Mouse (Mus musculus): Measurements from ENCODE around the gene Ykt6. TPM values are rescaled to one million over a fixed set of nuclear protein-coding genes. Genes with fewer than 3 reads are reported as not detected.

Ykt6 gene
- polyA plus RNA-seq (2016; fragmentation: Nextera tagmentation; extraction: Ambion mirVana) = 52.8 and 57.9 TPM in 2 replicates

GRCm38 (mm10) chr11:5955546-5956276 lies at the start of gene Ykt6:
Gene Ykt6 (plus strand): TSS chr11:5955693.
- under 1% methylated on average over 71 of the region's 71 CpGs for WGBS
- peak within 1 kb of the TSS; percentile 84 for H3K9ac ChIP-seq (replicated peaks)
- H3K36me3 ChIP-seq = peaks cover 25% of the 10 kb centered on the region
- H3K4me2 ChIP-seq = peak within 1 kb of the TSS; percentile 82
- H3K4me1 ChIP-seq (replicated peaks) = peaks cover 17% of the 10 kb centered on the region
- no peaks in the 10 kb centered on the region for H3K9me3 ChIP-seq
- H3K27ac ChIP-seq = peak within 1 kb of the TSS; percentile 94
- H3K4me3 ChIP-seq (replicated peaks) = peak within 1 kb of the TSS; percentile 91
- ATAC-seq (ENCODE audit: insufficient number of reproducible peaks, insufficient read depth, low FRiP score, low TSS enrichment, low read depth) = peak; percentile 91
- H3K27me3 ChIP-seq = no peaks in the 10 kb centered on the region

- H3K27ac ChIP-seq = no peak overlapping the region
- WGBS = 80% methylated on average over 10 of the region's 10 CpGs
- ATAC-seq (ENCODE audit: insufficient number of reproducible peaks, insufficient read depth, low FRiP score, low TSS enrichment, low read depth) = no peak
Observed at GRCm38 (mm10) chr11:5905778-5906518, 49.5 kb upstream of the Ykt6 start.

DNA sequence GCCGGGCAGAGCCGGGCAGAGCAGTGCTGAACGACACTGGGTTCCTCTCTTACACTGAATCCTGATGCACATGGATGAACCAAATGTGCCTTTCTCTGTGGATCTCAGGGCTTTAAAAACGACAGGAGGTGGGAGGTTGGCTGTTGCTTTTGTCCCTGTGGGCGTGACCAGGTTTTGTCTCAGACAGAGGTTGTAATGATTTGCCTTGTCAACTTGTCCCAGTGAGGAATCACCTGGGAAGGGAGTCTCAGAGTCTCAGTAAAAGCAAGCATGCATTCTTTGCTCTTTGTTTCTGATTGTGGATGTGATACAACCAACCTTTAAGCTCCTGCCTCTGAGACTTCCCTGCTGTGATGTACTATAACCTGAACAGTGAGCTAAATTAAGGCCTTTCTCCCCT lies 48.4 kb upstream of the Ykt6 start:
- H3K36me3 ChIP-seq = no peaks in the 10 kb centered on the region
- H3K9me3 ChIP-seq = no peaks in the 10 kb centered on the region
- WGBS = 66% methylated on average over 5 of the region's 5 CpGs

More at GRCm38 (mm10) chr11:5905778-5906518, 49.5 kb upstream of the Ykt6 start:
- Histone ChIP-seq H3K4me3 (replicated peaks) (no peak overlapping the region), H3K36me3 (no peaks in the 10 kb centered on the region), H3K4me1 (replicated peaks) (peaks cover 20% of the 10 kb centered on the region), H3K4me2 (no peak overlapping the region), H3K9me3 (no peaks in the 10 kb centered on the region), H3K9ac (replicated peaks) (no peak overlapping the region), H3K27me3 (peaks cover 18% of the 10 kb centered on the region; the same call in 1 of the 2 replicates)

GRCm38 (mm10) chr11:5908642-5909041 lies 46.9 kb upstream of the Ykt6 start:
- no peak overlapping the region for H3K9ac ChIP-seq (replicated peaks)
- H3K4me3 ChIP-seq (replicated peaks) = no peak overlapping the region
- no peaks in the 10 kb centered on the region; the same call in 1 of the 2 replicates for H3K4me1 ChIP-seq (replicated peaks)
- H3K9me3 ChIP-seq = no peaks in the 10 kb centered on the region
- 81% methylated on average over 4 of the region's 4 CpGs for WGBS
- no peak overlapping the region for H3K4me2 ChIP-seq
- H3K27ac ChIP-seq = no peak overlapping the region
- no peaks in the 10 kb centered on the region for H3K27me3 ChIP-seq
- no peak for ATAC-seq (ENCODE audit: insufficient number of reproducible peaks, insufficient read depth, low FRiP score, low TSS enrichment, low read depth)
- no peaks in the 10 kb centered on the region for H3K36me3 ChIP-seq

More for the DNA sequence above, 48.4 kb upstream of the Ykt6 start:
- no peak overlapping the region for H3K9ac ChIP-seq (replicated peaks)
- H3K27ac ChIP-seq = no peak overlapping the region
- ATAC-seq (ENCODE audit: insufficient number of reproducible peaks, insufficient read depth, low FRiP score, low TSS enrichment, low read depth) = no peak
- H3K27me3 ChIP-seq = peaks cover 10% of the 10 kb centered on the region; the same call in 1 of the 2 replicates
- H3K4me3 ChIP-seq (replicated peaks) = no peak overlapping the region
- no peak overlapping the region for H3K4me2 ChIP-seq
- peaks cover 9% of the 10 kb centered on the region for H3K4me1 ChIP-seq (replicated peaks)

DNA sequence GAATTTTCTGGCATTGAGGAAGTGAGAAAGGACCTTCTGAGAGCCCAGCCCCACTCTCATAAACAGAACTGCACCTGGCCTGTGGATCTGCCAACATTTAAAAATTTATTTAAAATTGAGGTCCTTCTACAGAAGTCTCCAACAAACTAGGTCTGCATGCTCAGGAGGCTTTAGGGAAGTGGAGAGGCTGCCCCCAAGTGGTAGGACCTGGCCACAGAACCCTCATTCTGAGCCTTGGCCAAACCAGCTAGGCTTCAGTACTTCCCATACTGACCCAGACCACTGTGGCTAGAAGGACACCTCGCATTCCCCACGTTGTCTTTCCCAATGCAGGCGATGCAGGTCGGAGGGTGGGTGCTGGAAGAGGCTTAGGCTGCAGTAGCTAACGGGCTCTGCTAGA lies 42.9 kb upstream of the Ykt6 start:
- no peaks in the 10 kb centered on the region for H3K9me3 ChIP-seq
- 31% methylated on average over 5 of the region's 5 CpGs for WGBS
- no peak overlapping the region for H3K4me3 ChIP-seq (replicated peaks)
- H3K36me3 ChIP-seq = no peaks in the 10 kb centered on the region
- 0 out of 2 replicates have a peak, but pooled peaks cover 7% of the 10 kb centered on the region for H3K27me3 ChIP-seq
- no peak overlapping the region for H3K9ac ChIP-seq (replicated peaks)
- no peaks in the 10 kb centered on the region for H3K4me1 ChIP-seq (replicated peaks)
- H3K27ac ChIP-seq = no peak overlapping the region
- no peak overlapping the region for H3K4me2 ChIP-seq
- no peak for ATAC-seq (ENCODE audit: insufficient number of reproducible peaks, insufficient read depth, low FRiP score, low TSS enrichment, low read depth)

GRCm38 (mm10) chr11:5913256-5913655 lies 42.2 kb upstream of the Ykt6 start:
- H3K4me2 ChIP-seq = no peak overlapping the region
- WGBS = 81% methylated on average over 8 of the region's 8 CpGs
- no peaks in the 10 kb centered on the region for H3K36me3 ChIP-seq
- no peak overlapping the region for H3K4me3 ChIP-seq (replicated peaks)
- H3K9me3 ChIP-seq = no peaks in the 10 kb centered on the region
- 0 out of 2 replicates have a peak overlapping the region, but pooled peaks have one; percentile 4 for H3K9ac ChIP-seq (replicated peaks)
- 0 out of 2 replicates have a peak, but pooled peaks cover 7% of the 10 kb centered on the region for H3K27me3 ChIP-seq
- no peaks in the 10 kb centered on the region for H3K4me1 ChIP-seq (replicated peaks)
- no peak for ATAC-seq (ENCODE audit: insufficient number of reproducible peaks, insufficient read depth, low FRiP score, low TSS enrichment, low read depth)
- no peak overlapping the region for H3K27ac ChIP-seq

GRCm38 (mm10) chr11:5913936-5914335 lies 41.6 kb upstream of the Ykt6 start:
- no peaks in the 10 kb centered on the region for H3K36me3 ChIP-seq
- no peak overlapping the region for H3K4me2 ChIP-seq
- no peak overlapping the region for H3K9ac ChIP-seq (replicated peaks)
- H3K27me3 ChIP-seq = 0 out of 2 replicates have a peak, but pooled peaks cover 7% of the 10 kb centered on the region
- H3K4me1 ChIP-seq (replicated peaks) = no peaks in the 10 kb centered on the region
- ATAC-seq (ENCODE audit: insufficient number of reproducible peaks, insufficient read depth, low FRiP score, low TSS enrichment, low read depth) = no peak
- no peaks in the 10 kb centered on the region for H3K9me3 ChIP-seq
- no peak overlapping the region for H3K27ac ChIP-seq
- 82% methylated on average over 4 of the region's 4 CpGs for WGBS
- H3K4me3 ChIP-seq (replicated peaks) = no peak overlapping the region

GRCm38 (mm10) chr11:5914940-5915339 lies 40.6 kb upstream of the Ykt6 start:
- ATAC-seq (ENCODE audit: insufficient number of reproducible peaks, insufficient read depth, low FRiP score, low TSS enrichment, low read depth) = no peak
- WGBS = 58% methylated on average over 5 of the region's 5 CpGs
- no peaks in the 10 kb centered on the region for H3K4me1 ChIP-seq (replicated peaks)
- no peak overlapping the region for H3K27ac ChIP-seq
- no peak overlapping the region for H3K4me2 ChIP-seq
- no peak overlapping the region for H3K4me3 ChIP-seq (replicated peaks)
- 0 out of 2 replicates have a peak, but pooled peaks cover 7% of the 10 kb centered on the region for H3K27me3 ChIP-seq
- H3K36me3 ChIP-seq = no peaks in the 10 kb centered on the region
- no peaks in the 10 kb centered on the region for H3K9me3 ChIP-seq
- no peak overlapping the region for H3K9ac ChIP-seq (replicated peaks)

- Histone ChIP-seq H3K36me3 (no peaks in the 10 kb centered on the region), H3K4me3 (replicated peaks) (no peak overlapping the region), H3K27me3 (0 out of 2 replicates have a peak, but pooled peaks cover 7% of the 10 kb centered on the region), H3K4me1 (replicated peaks) (no peaks in the 10 kb centered on the region), H3K9me3 (no peaks in the 10 kb centered on the region), H3K27ac (no peak overlapping the region), H3K4me2 (no peak overlapping the region), H3K9ac (replicated peaks) (no peak overlapping the region)
- ATAC-seq (ENCODE audit: insufficient number of reproducible peaks, insufficient read depth, low FRiP score, low TSS enrichment, low read depth) = no peak
- 86% methylated on average over 5 of the region's 5 CpGs for WGBS
Observed at GRCm38 (mm10) chr11:5915429-5916177, 39.9 kb upstream of the Ykt6 start.

DNA sequence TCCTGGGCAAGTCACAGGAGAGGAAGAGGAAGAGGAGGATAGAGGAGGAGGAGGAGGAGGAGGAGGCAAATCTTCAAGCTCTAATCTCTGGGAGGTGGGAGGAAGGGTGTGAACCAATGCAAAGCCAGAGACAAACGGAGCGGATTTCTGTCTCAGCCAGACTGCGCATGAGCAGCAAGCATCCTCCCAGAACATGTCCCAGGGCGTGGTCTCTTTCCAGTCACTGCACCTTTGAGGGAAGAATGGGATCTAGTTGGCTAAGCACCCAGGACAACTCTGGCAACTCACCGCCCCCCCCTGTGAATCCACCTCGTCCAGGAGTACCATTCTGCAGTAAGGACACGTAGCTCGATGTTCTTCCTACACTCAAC lies 39.3 kb upstream of the Ykt6 start:
- Histone ChIP-seq H3K27ac (no peak overlapping the region), H3K27me3 (0 out of 2 replicates have a peak, but pooled peaks cover 7% of the 10 kb centered on the region), H3K4me3 (replicated peaks) (no peak overlapping the region), H3K9ac (replicated peaks) (no peak overlapping the region), H3K9me3 (no peaks in the 10 kb centered on the region), H3K4me2 (no peak overlapping the region), H3K36me3 (no peaks in the 10 kb centered on the region), H3K4me1 (replicated peaks) (no peaks in the 10 kb centered on the region)
- 72% methylated on average over 8 of the region's 8 CpGs for WGBS
- no peak for ATAC-seq (ENCODE audit: insufficient number of reproducible peaks, insufficient read depth, low FRiP score, low TSS enrichment, low read depth)

DNA sequence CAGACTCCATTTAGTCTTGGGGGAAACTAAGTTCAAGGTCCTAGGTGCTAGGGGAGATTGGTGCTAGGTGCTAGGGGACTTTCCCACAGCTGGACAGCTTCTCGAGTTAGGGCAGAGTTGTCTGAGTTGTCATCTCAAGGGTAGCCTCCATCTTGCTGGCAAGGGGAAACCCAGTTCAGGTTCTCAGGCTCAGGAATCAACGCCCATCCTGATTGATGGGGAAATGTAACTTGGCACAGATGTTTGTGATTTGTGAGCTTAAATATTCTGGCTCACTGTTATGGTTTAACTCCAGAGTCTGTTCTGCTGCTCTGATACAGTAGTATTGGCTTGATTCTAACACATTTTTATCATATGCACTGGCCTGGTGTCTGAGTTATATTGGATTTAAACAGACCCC lies 37.4 kb upstream of the Ykt6 start:
- 50% methylated on average over 2 of the region's 2 CpGs for WGBS

More for the DNA sequence above, 37.4 kb upstream of the Ykt6 start:
- H3K36me3 ChIP-seq = no peaks in the 10 kb centered on the region
- H3K27me3 ChIP-seq = 0 out of 2 replicates have a peak, but pooled peaks cover 7% of the 10 kb centered on the region
- H3K4me1 ChIP-seq (replicated peaks) = no peaks in the 10 kb centered on the region
- H3K9me3 ChIP-seq = no peaks in the 10 kb centered on the region
- no peak for ATAC-seq (ENCODE audit: insufficient number of reproducible peaks, insufficient read depth, low FRiP score, low TSS enrichment, low read depth)
- no peak overlapping the region for H3K9ac ChIP-seq (replicated peaks)
- H3K27ac ChIP-seq = no peak overlapping the region
- H3K4me3 ChIP-seq (replicated peaks) = no peak overlapping the region
- no peak overlapping the region for H3K4me2 ChIP-seq
